Mouse (Mus musculus) heart, adult 2 months (tissue): ENCODE measurements around the gene Irf2.

Experiments used
- CTCF ChIP-seq: fragments of 200-600 bp; IDR thresholded peaks from 2 replicates; pipeline ENCODE4 v1.8.1; 2022; ENCODE audit warnings: antibody characterized with exemption, mild to moderate bottlenecking, moderate library complexity
- POLR2A ChIP-seq: fragments of 200-500 bp; IDR thresholded peaks from 2 replicates; pipeline ENCODE4 v1.6.1; 2011; ENCODE audit warnings: mild to moderate bottlenecking, low read depth, low read length, control low read depth; ENCODE audit not compliant: insufficient read depth

GRCm38 (mm10) chr8:46802009-46802408 is 62.5 kb downstream of the Irf2 start:
- TF ChIP-seq POLR2A (no peak), CTCF (no peak)
